Mouse (Mus musculus) frontal cortex, adult 2 months (tissue): ENCODE results near the gene Apoa5. TPM values are rescaled to one million over a fixed set of nuclear protein-coding genes. Genes with fewer than 3 reads are reported as not detected.
"Not testable (repeated sequence)": the region's sequence is repeated elsewhere in the genome, so short reads cannot be mapped to it uniquely, and the experiment has no call there.

Experiments used
- DNase-seq, 2 experiments: peaks; one replicate each; pipeline ENCODE4 v3.0.0; 2022; ENCODE audit warnings: low spot score in 1 of 2; ENCODE audit errors: extremely low spot score in 1 of 2
- polyA plus RNA-seq: library from polyadenylated mRNA; depleted of rRNA; stranded (reverse); fragments of >200 nt; gene quantifications from 2 replicates; pipeline ENCODE4 v1.2.3, GENCODE M21; 2012

The Apoa5 gene
- polyA plus RNA-seq, 1 experiment: not detected

- no peak for DNase-seq
These were observed 9.3 kb upstream of the Apoa5 start for GRCm38 (mm10) chr9:46259111-46259510.

DNA sequence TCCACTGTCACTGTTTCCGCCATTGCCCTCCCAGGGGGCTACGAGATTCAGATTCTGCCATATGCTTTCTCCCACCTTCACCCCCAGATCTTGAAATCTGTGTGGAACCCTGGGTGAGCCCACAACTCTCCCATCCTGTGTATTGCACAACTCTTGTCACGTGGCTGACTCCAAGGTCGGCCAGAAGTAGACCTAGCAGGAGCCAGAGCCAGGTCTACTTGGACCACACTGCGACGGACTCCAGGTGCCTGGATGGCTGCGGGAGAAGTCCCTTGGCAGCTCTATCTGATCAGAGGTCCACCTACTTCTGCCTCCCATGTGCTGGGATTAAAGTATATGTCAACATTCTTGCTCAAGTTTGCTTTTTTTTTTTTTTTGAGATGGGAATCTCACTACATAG, 7.3 kb upstream of the Apoa5 start:
- no peak for DNase-seq

GRCm38 (mm10) chr9:46269125-46269524, 692 bp downstream of the Apoa5 start:
- DNase-seq: no peak

GRCm38 (mm10) chr9:46270782-46271181, 2.3 kb downstream of the Apoa5 start:
- no peak for DNase-seq

DNA sequence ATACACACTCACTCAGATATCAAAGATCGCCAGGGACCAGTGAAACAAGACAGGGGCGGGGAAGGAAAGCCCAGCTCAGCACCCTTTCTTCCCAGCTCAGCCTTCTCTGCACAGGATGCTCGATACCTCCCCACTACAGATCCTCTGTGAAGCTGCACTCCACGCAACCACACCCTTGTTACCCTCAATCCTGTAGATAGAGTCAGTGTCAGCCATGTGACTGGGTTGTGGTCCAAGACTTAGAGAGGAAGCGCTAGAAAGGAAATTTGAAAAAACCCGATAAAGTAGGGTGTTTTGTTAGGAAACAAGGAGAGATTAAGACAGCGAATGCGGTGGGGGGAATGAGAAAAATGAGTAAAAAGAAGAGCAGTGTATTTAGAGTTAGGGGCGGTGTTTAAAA, 3.6 kb downstream of the Apoa5 start:
- DNase-seq: no peak

DNA sequence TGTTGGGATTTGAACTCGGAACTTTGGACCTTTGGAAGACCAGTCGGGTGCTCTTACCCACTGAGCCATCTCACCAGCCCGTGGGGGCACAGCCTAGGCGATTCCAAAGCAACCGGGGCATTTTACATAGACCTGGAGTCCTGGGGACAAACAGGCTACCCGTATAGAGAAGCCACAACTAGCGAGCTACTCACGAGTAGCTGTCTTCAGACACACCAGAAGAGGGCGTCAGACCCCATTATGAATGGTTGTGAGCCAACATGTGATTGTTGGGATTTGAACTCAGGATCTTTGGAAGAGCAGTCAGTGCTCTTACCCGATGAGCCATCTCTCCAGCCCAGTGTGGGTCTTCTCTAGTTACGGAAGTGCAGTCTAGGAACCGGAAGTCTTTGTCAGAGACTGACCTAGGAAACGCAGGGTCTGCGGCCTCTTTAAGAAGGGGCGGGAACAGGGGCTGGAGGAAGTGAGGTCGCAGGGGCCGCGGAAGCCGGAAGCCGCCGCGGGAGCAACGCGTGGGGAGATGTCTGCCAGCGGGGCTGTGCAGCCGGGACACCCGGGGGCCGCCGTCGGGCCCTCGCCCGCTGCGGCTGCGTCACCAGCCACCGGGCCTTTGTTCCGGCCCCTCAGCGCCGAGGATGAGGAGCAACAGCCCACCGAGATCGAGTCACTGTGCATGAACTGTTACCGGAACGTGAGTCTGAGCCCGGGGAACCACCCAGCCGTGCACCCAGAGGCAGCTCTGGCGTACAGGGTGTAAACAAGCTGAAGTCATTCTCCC, 4.4 kb downstream of the Apoa5 start, which contains the start of gene Zpr1:
Gene Zpr1 (plus strand): TSS at position 388 of the 778 bp plus-strand sequence.
- DNase-seq: peak; percentile 85 to 91

DNA sequence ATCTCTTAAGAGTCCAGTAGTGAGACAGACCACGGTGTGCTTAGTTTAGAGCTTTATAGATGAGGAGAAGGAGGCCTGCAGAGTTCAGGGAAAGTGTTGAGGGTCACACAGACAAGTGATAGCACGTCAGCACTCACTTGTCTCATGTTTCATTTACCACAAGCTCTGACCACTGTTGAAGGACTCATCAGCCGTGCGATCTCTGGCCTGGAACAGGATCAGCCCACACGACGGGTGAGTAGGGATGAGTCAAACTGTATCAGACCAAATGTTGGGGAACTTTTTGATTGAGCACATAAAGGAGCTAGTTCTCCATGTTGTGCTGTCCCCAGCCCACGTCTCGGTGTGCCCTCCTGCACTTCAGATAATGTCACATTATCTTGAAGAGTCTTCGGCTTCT, 6.1 kb downstream of the Apoa5 start:
- no peak for DNase-seq

- DNase-seq: peak; percentile 69 to 95
These were observed 14.4 kb downstream of the Apoa5 start, which contains the start of gene Bud13 for GRCm38 (mm10) chr9:46282631-46283436. TSS of gene Bud13 (plus strand) at chr9:46283008.

DNA sequence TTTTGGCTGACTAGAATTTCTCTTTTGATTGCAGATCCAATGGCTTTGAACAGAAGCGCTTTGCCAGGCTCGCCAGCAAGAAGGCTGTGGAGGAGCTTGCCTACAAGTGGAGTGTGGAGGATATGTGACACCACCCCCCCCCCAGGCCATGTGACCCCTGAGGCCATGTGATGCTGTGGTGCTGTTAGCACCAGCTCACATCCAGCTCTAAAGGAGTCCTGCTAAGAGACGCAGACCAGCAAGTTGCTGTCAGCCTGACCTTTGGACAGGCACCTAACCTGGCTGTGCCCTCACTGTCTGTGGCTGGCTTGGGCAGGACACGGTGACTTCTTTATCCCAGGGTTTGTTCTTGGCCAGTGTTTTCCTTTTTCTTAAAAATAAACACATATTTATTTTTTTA, 29.9 kb downstream of the Apoa5 start:
- DNase-seq: no peak

GRCm38 (mm10) chr9:46302142-46302541, 33.7 kb downstream of the Apoa5 start:
- peak in 1 of 2 experiments; percentile 82 for DNase-seq

DNA sequence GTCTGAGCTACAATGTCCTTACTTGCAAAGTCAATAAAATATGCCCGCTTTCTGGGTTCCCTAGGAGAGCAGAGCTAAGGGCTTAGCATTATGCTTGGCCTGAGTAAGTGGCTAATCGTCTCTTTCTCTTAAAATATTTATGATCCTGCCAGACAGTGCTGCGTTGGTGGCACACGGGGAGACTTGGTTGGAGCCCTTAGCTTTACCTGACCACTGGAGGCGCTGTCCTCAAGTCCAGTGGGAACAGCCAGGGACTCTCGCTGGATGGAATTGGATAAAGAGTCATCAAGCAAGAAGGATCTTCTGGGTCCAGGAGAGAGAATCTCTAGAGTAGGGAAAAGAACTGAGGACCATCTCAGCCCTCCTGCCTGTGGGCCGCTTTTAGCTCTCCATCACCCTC, 40.7 kb downstream of the Apoa5 start:
- no peak for DNase-seq

DNA sequence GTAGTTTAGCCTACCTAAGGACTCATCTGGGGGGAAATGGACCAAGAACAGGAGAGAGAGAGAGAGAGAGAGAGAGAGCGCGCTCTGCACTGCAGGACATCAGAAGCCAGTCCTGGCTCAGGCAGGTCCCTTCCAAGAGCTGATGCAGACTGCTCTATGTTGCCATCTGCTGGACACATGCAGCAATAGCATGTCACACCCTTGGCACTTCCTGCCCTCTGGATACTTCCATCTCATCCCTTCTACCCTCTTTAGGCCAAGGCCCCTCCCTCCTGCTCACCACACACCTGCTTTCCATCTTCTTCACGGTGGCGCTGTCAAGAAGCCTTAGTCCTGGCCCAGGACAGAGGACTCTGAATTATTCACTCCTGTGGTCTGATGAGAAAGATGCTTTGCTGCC, 46.1 kb downstream of the Apoa5 start:
- peak in 1 of 2 experiments; percentile 83 for DNase-seq

DNA sequence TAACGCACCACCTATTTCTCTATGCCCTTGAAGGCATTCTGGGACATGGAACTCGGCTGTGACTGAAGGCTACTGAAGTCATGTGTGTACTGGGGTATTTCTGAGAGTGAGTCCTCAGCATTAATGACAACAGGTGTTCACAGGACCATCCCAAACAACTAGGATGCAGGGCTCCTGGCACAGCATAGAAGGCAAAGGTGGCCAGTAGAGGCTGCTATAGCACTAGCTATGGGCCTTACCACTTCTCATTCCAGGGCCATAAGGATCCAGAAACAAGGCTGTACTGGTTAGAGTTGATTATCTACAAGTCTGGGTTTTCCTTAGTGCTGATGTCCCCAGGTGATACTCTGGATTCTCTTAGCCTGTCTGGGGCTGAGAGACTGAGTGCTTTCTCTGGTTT, 46.5 kb downstream of the Apoa5 start:
- no peak for DNase-seq

GRCm38 (mm10) chr9:46315807-46316365, 47.5 kb downstream of the Apoa5 start:
- DNase-seq: peak in 1 of 2 experiments; percentile 53

DNA sequence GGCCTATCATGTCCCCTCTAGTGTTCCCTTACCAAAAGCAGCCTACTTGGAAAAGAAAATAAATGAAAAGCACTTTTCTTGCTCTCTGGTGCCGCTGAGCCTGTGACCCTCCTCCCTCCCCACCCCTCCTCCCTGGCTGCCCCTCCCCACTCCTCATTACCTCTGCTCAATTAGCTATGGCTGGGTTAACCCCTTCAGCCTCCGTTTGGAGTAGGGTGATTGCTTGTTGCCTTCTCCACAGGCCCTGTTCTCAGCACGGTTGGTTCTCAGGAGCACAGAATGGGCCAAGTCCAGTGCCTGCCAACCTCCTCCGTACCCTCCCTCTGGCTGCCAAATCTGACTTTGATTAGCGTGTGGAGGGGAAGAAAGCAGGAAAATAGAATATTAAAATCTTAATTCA, 48.0 kb downstream of the Apoa5 start:
- no peak for DNase-seq

DNA sequence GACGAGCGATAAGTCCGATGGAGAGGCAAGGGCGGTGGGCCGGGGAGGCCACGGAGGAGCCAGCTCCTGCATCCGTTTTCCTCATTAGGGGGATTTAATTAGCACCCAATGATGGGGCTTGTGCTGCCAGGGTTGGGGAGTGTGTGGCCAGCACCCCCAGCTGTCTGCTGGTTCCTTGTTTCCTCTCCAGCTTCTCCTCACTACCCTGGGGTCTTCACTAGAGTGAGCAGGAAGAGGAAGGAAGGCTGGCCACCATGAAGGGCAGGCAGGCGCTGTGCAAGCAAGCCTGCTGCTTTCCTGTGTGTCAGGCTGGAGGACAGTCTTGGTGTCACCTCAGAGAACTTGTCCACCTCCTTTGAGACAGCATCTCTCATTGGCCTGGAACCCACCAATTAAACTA, 48.5 kb downstream of the Apoa5 start:
- DNase-seq: no peak

DNA sequence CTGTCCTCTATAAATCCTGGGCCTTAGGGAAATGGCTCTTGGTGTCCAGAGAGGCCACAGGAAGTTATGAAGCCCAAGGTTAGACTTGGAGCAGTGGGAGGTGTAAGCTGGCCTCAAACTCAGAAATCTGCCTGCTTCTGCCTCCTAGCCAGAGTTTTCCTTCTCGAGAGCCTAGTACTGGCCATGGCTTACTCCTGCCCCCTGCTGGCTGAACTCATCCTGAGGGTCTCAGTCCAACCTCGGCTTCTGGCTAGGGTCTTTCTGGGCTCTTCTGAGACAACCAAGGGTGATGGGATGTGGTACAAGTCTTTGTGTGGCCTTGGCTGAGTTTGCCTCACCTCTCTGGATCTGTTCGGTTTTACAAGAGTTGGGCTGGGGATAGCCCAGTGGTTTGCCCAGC, 49.5 kb downstream of the Apoa5 start:
- DNase-seq: no peak

DNA sequence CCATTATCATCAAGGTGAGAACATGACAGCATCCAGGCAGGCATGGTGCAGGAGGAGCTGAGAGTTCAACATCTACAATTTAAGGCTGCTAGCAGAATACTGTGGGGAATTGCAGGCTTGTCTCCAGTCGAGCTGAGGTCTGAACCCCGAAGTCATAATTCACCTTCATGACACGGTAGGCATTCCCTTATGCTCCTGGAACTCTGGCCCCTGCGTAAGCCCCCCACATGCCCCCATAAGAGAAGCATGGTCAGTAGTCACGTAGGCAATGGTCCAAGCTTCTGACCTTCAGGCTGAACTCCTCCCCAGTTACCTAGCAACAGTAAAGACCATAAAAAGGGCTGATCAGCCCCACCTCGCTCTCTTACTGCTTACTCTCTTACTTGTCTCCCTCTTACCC, 51.5 kb downstream of the Apoa5 start, which contains the start of gene 4931429L15Rik:
Gene 4931429L15Rik (minus strand): TSS at position 101 of the 400 bp plus-strand sequence.
- not testable (repeated sequence) for DNase-seq

GRCm38 (mm10) chr9:46320461-46320860, 52.0 kb downstream of the Apoa5 start:
- DNase-seq: no peak
